Mouse (Mus musculus): Measurements from ENCODE around the gene Fam160b1. TPM values are rescaled to one million over a fixed set of nuclear protein-coding genes. Genes with fewer than 3 reads are reported as not detected.

Gene Fam160b1
- polyA plus RNA-seq, 1 experiment from 2014 or later, result 13.5 TPM

DNA sequence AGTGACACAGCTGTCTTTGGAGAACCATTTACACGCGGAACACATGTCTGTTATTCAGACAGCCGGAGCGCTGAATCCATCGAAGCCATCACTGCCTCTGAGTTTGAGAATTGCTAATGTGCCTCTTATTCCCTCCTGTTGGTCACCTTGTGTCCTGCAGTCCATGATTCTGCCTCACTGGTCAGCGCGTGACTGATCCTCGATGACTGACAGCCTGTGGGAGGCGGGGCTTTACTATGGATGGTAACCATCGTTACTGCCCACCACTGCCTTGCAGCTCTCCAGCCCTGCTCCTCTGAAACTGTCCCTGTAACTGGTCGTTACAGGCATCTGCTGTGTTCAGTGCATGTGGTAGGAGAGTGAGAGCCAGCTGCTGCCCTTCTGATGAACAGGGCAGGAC, 15.3 kb downstream of the Fam160b1 start:
- Histone ChIP-seq H3K36me3 (peaks cover 91% of the 10 kb centered on the region), H3K27me3 (no peaks in the 10 kb centered on the region), H3K27ac (no peak overlapping the region), H3K4me2 (no peak overlapping the region), H3K9me3 (no peaks in the 10 kb centered on the region), H3K4me1 (replicated peaks) (no peaks in the 10 kb centered on the region), H3K9ac (no peak overlapping the region), H3K4me3 (no peak overlapping the region)
- no peak for ATAC-seq (ENCODE audit: low FRiP score)
- WGBS, result 90% methylated on average over 11 of the region's 11 CpGs

DNA sequence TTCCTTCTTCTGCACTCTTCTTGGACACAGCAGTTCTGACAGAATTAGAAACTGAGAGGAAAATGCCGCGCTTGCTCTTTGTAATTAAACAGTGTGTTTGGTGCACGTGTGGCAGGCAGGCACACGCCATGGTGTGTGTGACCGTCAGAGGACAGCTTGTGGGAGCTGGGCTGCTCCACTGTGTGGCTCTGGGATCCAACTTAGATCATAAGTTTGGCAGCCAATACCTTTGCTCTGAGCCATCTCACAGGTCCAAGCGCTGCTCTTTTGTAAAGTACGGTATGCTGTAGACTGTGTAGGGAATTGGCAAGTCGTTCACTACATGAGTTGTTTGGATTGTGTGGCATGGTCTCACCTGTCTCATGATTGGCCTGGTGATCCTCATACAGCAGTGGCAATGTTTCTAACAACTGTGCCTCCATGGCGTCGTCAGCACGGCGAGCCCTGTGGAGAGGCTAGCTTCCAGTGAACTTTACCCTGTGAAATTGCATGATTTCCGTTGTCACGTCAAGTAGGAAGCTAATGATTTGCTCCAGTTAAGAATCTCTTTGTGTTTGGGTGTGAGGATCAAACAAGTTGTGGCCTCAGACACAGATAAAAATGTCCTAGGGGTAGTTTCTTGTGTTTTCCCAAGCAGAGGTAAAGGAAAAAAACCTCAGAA, 16.7 kb downstream of the Fam160b1 start:
- H3K27me3 ChIP-seq, result no peaks in the 10 kb centered on the region
- no peak overlapping the region for H3K4me2 ChIP-seq
- H3K9me3 ChIP-seq, result no peaks in the 10 kb centered on the region
- peaks cover 93% of the 10 kb centered on the region for H3K36me3 ChIP-seq
- no peaks in the 10 kb centered on the region for H3K4me1 ChIP-seq (replicated peaks)
- H3K27ac ChIP-seq, result no peak overlapping the region
- no peak for ATAC-seq (ENCODE audit: low FRiP score)
- WGBS, result 95% methylated on average over 14 of the region's 14 CpGs
- no peak overlapping the region for H3K4me3 ChIP-seq
- no peak overlapping the region for H3K9ac ChIP-seq

DNA sequence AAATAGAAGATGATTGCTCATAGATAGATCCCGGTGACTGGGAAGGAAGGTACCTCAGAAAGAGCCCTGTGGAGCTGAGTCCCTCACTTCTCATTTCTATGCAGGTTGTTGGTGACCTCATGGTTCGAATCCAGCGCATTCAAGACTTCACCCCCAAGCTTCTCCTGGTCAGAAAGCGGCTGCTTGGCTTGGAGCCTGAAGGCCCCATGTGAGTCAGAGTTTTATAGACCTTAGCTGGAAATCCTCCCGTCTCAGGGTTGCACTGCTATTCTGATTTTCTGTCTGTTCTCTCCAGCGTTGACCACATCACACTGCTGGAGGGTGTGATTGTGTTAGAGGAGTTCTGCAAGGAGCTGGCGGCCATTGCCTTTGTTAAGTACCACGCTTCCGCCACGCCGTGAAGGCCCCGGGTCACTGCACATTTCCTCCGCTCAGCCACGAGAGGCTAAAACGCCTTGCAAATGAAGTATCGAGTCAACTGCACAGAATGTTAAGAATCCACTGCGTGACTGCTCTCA, 25.8 kb downstream of the Fam160b1 start:
- no peak for ATAC-seq (ENCODE audit: low FRiP score)
- no peak overlapping the region for H3K9ac ChIP-seq
- H3K4me3 ChIP-seq, result no peak overlapping the region
- H3K36me3 ChIP-seq, result peaks cover 95% of the 10 kb centered on the region
- WGBS, result 88% methylated on average over 17 of the region's 17 CpGs
- no peaks in the 10 kb centered on the region for H3K4me1 ChIP-seq (replicated peaks)
- H3K27ac ChIP-seq, result 0 out of 2 replicates have a peak overlapping the region, but pooled peaks have one; percentile 15
- H3K27me3 ChIP-seq, result no peaks in the 10 kb centered on the region
- H3K4me2 ChIP-seq, result no peak overlapping the region
- no peaks in the 10 kb centered on the region for H3K9me3 ChIP-seq

DNA sequence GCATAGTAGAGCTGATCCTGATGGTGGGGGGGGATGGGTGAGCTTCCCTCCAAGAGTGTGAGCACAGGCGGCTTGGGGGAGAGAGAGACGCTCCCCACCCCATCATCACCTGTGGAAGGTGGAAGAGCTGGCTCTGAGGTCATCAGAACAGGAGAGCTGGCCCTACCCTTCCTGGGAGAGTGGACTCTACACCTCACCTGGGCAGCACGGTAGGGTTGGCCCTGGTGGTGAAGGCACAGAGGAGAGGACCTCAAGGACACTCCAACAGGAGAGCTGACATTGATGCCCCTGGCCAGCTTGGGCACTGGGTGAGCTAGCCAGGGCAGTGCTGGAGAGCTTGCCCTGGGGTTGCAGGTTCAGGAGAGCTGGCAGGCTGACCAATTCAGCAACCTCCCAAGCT, 31.1 kb downstream of the Fam160b1 start:
- H3K27ac ChIP-seq, result no peak overlapping the region
- no peak overlapping the region for H3K4me2 ChIP-seq
- no peaks in the 10 kb centered on the region for H3K4me1 ChIP-seq (replicated peaks)
- H3K27me3 ChIP-seq, result no peaks in the 10 kb centered on the region
- H3K36me3 ChIP-seq, result peaks cover 49% of the 10 kb centered on the region
- H3K9me3 ChIP-seq, result no peaks in the 10 kb centered on the region
- WGBS, result 98% methylated on average over 3 of the region's 3 CpGs
- H3K4me3 ChIP-seq, result no peak overlapping the region
- ATAC-seq (ENCODE audit: low FRiP score), result no peak
- H3K9ac ChIP-seq, result no peak overlapping the region

DNA sequence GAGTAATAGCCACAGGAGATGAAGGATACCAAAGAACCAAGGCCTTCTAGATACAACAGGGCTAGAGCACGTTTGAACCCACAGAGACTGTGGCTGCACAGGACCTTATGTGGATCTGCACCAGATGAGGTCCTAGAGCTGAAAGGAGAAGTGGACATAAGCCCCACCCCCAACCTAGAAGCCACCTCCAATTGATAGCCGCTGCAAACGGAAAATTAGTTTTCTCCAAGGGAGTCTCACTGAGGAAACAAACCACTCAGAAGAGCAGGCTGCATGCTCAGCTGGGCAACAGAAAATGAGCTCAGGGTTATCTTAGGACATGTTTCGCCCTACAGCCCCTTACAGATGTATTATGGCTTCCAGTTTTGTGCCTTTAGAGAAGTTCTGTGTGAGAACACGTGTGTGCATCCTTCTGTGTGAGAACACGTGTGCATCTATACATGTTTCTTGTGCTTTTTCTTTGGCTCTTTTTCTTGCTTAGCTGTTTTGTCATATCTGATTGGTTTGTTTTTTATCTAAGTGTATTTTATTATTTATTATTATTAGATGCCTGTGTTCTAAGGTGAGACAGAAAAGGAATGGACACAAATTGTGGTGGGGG, 33.0 kb downstream of the Fam160b1 start:
- ATAC-seq (ENCODE audit: low FRiP score), result no peak
- no peak overlapping the region for H3K27ac ChIP-seq
- no peak overlapping the region for H3K4me3 ChIP-seq
- no peaks in the 10 kb centered on the region for H3K4me1 ChIP-seq (replicated peaks)
- no peaks in the 10 kb centered on the region for H3K27me3 ChIP-seq
- no peaks in the 10 kb centered on the region for H3K9me3 ChIP-seq
- H3K4me2 ChIP-seq, result no peak overlapping the region
- H3K36me3 ChIP-seq, result peaks cover 30% of the 10 kb centered on the region
- H3K9ac ChIP-seq, result no peak overlapping the region
- WGBS, result 84% methylated on average over 6 of the region's 6 CpGs

DNA sequence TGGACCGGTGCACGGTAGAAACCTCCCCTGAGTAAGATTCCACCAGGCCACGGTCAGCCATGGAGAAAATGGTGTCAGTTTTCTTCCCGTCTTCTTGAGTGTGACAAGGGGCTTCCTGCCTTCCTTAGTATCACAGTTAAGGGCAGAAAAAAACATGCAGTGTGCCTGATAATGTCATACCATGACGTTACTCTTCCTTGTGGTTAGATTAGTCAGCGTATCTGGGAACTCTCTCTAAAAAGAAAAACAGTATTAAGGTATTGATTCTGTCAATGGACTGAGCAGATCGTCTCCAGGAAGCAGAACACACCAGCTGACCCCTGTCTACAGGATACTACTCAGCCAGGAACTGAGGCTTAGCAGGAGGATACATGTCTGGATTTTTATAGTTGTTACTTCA, 36.1 kb downstream of the Fam160b1 start:
- H3K4me3 ChIP-seq, result no peak overlapping the region
- H3K27me3 ChIP-seq, result no peaks in the 10 kb centered on the region
- H3K9me3 ChIP-seq, result no peaks in the 10 kb centered on the region
- 83% methylated on average over 7 of the region's 7 CpGs for WGBS
- H3K4me2 ChIP-seq, result no peak overlapping the region
- ATAC-seq (ENCODE audit: low FRiP score), result no peak
- no peak overlapping the region for H3K27ac ChIP-seq
- H3K9ac ChIP-seq, result no peak overlapping the region
- no peaks in the 10 kb centered on the region for H3K4me1 ChIP-seq (replicated peaks)
- H3K36me3 ChIP-seq, result peaks cover 2% of the 10 kb centered on the region; the same call in 1 of the 2 replicates

DNA sequence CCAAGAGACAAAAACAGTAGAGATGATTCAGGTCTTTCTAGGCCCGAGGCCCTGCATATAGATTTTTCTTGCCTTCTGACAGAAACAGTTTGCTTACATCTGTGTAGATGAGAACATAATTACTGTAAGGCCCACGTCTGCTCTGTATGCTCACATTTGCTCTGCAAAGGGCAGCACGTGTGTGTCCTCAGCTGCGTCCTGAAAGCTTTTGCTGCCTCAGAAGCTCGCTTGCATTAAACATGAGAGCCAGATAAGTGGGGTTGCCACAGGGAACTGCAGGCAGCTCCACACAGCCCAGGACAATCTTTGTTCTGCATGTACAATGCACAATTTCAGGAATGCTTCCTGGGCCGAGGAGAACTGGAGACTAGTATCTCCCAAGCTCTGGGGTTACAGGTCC, 41.9 kb downstream of the Fam160b1 start:
- Histone ChIP-seq H3K36me3 (no peaks in the 10 kb centered on the region), H3K4me2 (no peak overlapping the region), H3K27me3 (no peaks in the 10 kb centered on the region), H3K9me3 (no peaks in the 10 kb centered on the region), H3K4me1 (replicated peaks) (peaks cover 15% of the 10 kb centered on the region), H3K4me3 (no peak overlapping the region), H3K9ac (0 out of 2 replicates have a peak overlapping the region, but pooled peaks have one; percentile 10), H3K27ac (peak overlapping the region; percentile 26; the same call in 1 of the 2 replicates)
- ATAC-seq (ENCODE audit: low FRiP score), result no peak
- WGBS, result 49% methylated on average over 6 of the region's 6 CpGs

DNA sequence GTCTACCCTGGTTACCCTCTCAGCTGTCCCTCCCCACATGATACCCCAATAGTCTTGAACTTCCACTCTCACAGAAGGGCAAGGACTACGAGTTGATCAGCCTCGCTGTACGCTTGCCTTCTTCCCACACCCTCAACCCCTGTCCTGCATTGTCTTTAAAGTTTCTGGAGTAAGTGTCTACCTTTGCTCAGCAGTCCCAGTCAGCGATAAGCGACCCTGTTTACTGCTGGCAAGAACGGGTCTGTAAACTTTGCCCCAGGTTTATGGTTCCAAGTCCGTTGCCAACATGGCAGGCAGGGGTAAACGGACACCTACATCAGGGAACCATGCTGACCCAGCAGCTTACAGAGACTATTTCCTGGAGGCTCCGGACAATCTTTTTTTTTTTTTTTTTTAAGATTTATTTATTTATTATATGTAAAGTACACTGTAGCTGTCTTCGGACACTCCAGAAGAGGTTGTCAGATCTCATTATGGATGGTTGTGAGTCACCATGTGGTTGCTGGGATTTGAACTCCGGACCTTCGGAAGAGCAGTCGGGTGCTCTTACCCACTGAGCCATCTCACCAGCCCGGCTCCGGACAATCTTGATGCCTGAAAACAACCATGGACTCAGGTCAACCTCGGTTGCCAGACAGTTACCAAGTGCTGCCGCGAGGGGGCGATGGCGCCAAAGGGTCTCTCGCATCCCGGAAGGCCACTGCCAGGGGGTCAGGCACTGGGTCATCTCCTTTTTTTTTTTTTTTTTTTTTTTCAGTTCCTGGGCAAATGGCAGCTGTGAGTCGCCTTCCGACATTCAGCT, 43.4 kb downstream of the Fam160b1 start:
- H3K9me3 ChIP-seq, result no peaks in the 10 kb centered on the region
- no peak for ATAC-seq (ENCODE audit: low FRiP score)
- peaks cover 15% of the 10 kb centered on the region for H3K4me1 ChIP-seq (replicated peaks)

DNA sequence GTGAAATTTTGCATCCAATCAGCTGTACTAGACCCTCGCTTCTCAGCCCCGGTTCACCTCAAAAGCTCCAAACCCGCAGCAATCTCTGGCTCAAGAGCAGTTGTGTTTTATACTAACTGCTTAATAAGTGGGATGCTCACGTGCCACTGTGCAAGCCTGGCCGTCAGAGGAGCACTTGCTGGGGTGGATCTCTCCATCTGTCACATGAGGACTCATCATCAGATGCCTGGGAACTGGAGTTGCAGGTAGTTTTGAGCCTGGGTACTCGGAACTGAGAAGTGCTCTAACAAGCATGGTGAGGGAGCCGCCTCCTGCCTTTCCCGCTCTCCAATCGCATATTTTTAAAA, 44.0 kb downstream of the Fam160b1 start:
- H3K27me3 ChIP-seq, result no peaks in the 10 kb centered on the region; the same call in 1 of the 2 replicates
- no peaks in the 10 kb centered on the region for H3K9me3 ChIP-seq
- 13% methylated on average over 9 of the region's 9 CpGs for WGBS
- H3K36me3 ChIP-seq, result no peaks in the 10 kb centered on the region
- no peak for ATAC-seq (ENCODE audit: low FRiP score)
- H3K27ac ChIP-seq, result no peak overlapping the region
- peaks cover 15% of the 10 kb centered on the region for H3K4me1 ChIP-seq (replicated peaks)
- no peak overlapping the region for H3K4me3 ChIP-seq
- no peak overlapping the region for H3K9ac ChIP-seq
- H3K4me2 ChIP-seq, result peak overlapping the region; percentile 37

More for the DNA sequence above, 43.4 kb downstream of the Fam160b1 start:
- Histone ChIP-seq H3K9ac (no peak overlapping the region), H3K27me3 (no peaks in the 10 kb centered on the region; the same call in 1 of the 2 replicates), H3K4me2 (peak overlapping the region; percentile 37), H3K4me3 (no peak overlapping the region), H3K36me3 (no peaks in the 10 kb centered on the region), H3K27ac (no peak overlapping the region)
- WGBS, result 13% methylated on average over 24 of the region's 24 CpGs

DNA sequence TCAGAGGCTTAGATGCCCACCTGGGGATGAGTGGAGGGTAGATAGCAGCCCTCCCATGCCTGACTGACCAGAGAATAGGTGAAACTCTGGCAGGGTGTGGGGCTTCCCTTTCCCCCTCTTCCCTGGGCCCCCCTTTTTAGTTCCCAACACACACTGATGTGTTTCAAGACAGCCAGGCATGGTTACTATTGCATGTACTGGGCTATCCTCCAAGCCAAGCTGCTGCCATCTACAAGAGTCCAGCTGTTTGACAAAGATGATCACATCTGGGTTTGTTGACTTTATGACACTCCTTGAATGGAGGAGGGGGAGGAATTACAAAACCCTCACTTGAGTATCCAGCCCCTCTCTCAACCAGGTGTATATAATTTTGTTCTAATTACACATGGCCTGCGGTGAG, 47.5 kb downstream of the Fam160b1 start:
- Histone ChIP-seq H3K27ac (no peak overlapping the region; the same call in 1 of the 2 replicates), H3K9ac (no peak overlapping the region), H3K9me3 (no peaks in the 10 kb centered on the region), H3K4me1 (replicated peaks) (peaks cover 22% of the 10 kb centered on the region), H3K27me3 (peaks cover 3% of the 10 kb centered on the region; the same call in 1 of the 2 replicates), H3K4me3 (no peak overlapping the region), H3K4me2 (no peak overlapping the region), H3K36me3 (no peaks in the 10 kb centered on the region)
- ATAC-seq (ENCODE audit: low FRiP score), result no peak
- WGBS, result 100% methylated on average over 1 of the region's 1 CpGs

DNA sequence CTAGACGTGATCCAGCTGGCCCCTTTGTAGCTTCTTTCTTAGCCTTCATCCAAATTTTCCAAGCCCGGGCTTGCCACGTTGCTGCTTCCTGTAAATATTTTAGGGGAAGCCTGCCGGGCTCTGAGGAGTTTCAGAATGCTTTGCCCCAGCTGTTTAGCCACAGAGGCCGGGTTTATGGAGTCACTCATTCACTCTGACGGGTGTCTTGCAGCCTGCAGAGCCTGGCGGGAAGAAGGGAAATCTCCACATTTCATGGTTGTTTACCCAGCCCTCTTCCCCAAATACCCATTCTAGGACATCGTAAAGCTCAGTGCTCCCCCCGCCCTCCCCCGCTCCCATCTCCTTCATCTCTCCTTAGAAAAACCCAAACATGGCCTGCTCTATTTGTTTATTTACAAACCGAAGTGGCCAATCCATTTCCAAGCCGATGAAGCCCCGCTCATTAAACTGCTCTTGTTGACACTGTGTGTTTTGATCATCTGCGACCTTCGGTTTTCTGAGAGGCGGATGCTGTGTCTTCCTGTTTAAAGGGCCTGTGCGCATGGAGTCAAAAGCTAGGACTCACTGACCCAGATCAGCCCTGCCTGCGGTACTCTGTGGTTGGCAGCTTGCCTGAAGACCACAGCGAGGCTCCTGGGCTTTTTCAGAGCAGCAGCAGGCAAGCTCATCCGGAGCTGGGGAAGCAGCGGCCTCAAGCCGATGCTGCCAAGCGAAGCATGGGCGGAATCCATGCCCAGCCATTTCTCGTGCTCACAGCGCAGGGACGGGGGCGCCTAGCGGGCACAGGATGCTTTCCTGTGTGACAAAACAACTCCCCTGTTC, 51.1 kb downstream of the Fam160b1 start:
- Histone ChIP-seq H3K27me3 (peaks cover 3% of the 10 kb centered on the region; the same call in 1 of the 2 replicates), H3K4me3 (peak overlapping the region; percentile 8; the same call in 1 of the 2 replicates), H3K9me3 (no peaks in the 10 kb centered on the region), H3K9ac (peak overlapping the region; percentile 51; the same call in 1 of the 2 replicates), H3K4me2 (peak overlapping the region; percentile 41), H3K36me3 (no peaks in the 10 kb centered on the region), H3K4me1 (replicated peaks) (peaks cover 15% of the 10 kb centered on the region), H3K27ac (peak overlapping the region; percentile 77)
- ATAC-seq (ENCODE audit: low FRiP score), result peak; percentile 46; the same call in 1 of the 2 replicates
- 36% methylated on average over 29 of the region's 29 CpGs for WGBS
